Mouse (Mus musculus): ENCODE measurements around the gene Car10. TPM values are rescaled to one million over a fixed set of nuclear protein-coding genes. Genes with fewer than 3 reads are reported as not detected.
"Not testable (repeated sequence)": the region's sequence is repeated elsewhere in the genome, so short reads cannot be mapped to it uniquely, and the experiment has no call there.

Car10 gene
- polyA plus RNA-seq, 1 experiment, result not detected

GRCm38 (mm10) chr11:93364171-93364570, 266.3 kb downstream of the Car10 start:
- H3K4me3 ChIP-seq (ENCODE audit: insufficient read depth, low read length), result no peak overlapping the region
- H3K4me1 ChIP-seq (ENCODE audit: control insufficient read depth, insufficient read depth, low read length), result no peaks in the 10 kb centered on the region
- no peak for TF ChIP-seq CTCF (IDR thresholded peaks at IDR 0.05; ENCODE audit: low read depth, low read length)
- TF ChIP-seq POLR2A (IDR thresholded peaks at IDR 0.05; ENCODE audit: borderline replicate concordance, low read depth, low read length), result no peak
- no peak overlapping the region for H3K27ac ChIP-seq (ENCODE audit: insufficient read depth, low read depth, low read length)

DNA sequence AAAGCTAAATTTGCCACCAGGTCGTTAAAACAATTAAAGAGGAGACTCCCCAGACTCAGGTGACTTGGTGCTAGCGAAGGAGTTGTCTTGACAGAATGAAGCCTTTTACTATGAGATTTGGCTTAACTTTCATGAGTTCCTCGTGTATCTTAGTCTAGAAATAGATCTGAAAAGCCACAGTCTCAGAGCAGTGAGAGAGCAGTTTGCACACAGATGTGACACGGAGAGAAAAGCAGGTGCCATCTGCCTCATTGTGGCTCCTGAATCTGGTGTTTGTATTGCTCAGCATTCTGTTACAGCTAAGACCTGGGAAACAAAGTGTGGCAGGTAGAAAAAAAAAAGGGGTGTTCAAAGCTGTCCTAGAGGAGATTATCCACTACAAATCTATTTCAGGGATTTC, 269.4 kb downstream of the Car10 start:
- Histone ChIP-seq H3K4me3 (ENCODE audit: insufficient read depth, low read length) (no peak overlapping the region), H3K27ac (ENCODE audit: insufficient read depth, low read depth, low read length) (no peak overlapping the region), H3K4me1 (ENCODE audit: control insufficient read depth, insufficient read depth, low read length) (no peaks in the 10 kb centered on the region)
- TF ChIP-seq POLR2A (IDR thresholded peaks at IDR 0.05; ENCODE audit: borderline replicate concordance, low read depth, low read length) (no peak), CTCF (IDR thresholded peaks at IDR 0.05; ENCODE audit: low read depth, low read length) (no peak)

GRCm38 (mm10) chr11:93367740-93368139, 269.9 kb downstream of the Car10 start:
- H3K4me1 ChIP-seq (ENCODE audit: control insufficient read depth, insufficient read depth, low read length), result no peaks in the 10 kb centered on the region
- H3K4me3 ChIP-seq (ENCODE audit: insufficient read depth, low read length), result no peak overlapping the region
- TF ChIP-seq POLR2A (IDR thresholded peaks at IDR 0.05; ENCODE audit: borderline replicate concordance, low read depth, low read length) (no peak), CTCF (IDR thresholded peaks at IDR 0.05; ENCODE audit: low read depth, low read length) (no peak)

GRCm38 (mm10) chr11:93373697-93374354, 276.0 kb downstream of the Car10 start:
- TF ChIP-seq CTCF (IDR thresholded peaks at IDR 0.05; ENCODE audit: low read depth, low read length), result no peak
- TF ChIP-seq POLR2A (IDR thresholded peaks at IDR 0.05; ENCODE audit: borderline replicate concordance, low read depth, low read length), result no peak
- Histone ChIP-seq H3K27ac (ENCODE audit: insufficient read depth, low read depth, low read length) (no peak overlapping the region), H3K4me3 (ENCODE audit: insufficient read depth, low read length) (no peak overlapping the region), H3K4me1 (ENCODE audit: control insufficient read depth, insufficient read depth, low read length) (no peaks in the 10 kb centered on the region)

More at GRCm38 (mm10) chr11:93367740-93368139, 269.9 kb downstream of the Car10 start:
- H3K27ac ChIP-seq (ENCODE audit: insufficient read depth, low read depth, low read length), result no peak overlapping the region

DNA sequence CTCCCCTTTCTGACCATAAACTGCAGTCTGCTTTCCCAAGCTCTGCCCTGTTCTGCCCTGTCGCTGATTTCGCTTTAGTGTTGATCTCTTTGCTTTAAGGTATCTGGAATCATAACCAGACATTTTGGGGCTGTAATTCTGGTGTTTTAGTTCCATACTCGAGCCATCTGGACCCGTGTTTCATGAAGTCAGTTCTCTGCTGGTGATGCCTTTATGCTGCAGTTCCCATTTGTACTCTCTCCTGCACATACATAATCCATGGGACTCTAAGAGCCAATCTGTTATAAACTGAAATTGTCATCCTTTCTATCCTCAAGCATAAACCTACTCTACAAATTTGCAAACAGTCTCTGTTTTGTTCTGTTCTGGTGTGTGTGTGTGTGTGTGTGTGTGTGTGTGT, 293.3 kb downstream of the Car10 start:
- no peak overlapping the region for H3K27ac ChIP-seq (ENCODE audit: insufficient read depth, low read depth, low read length)
- H3K4me1 ChIP-seq (ENCODE audit: control insufficient read depth, insufficient read depth, low read length), result no peaks in the 10 kb centered on the region
- TF ChIP-seq POLR2A (IDR thresholded peaks at IDR 0.05; ENCODE audit: borderline replicate concordance, low read depth, low read length) (no peak), CTCF (IDR thresholded peaks at IDR 0.05; ENCODE audit: low read depth, low read length) (no peak)
- no peak overlapping the region for H3K4me3 ChIP-seq (ENCODE audit: insufficient read depth, low read length)

- not testable (repeated sequence) for H3K27ac ChIP-seq (ENCODE audit: insufficient read depth, low read depth, low read length); H3K4me1 ChIP-seq (ENCODE audit: control insufficient read depth, insufficient read depth, low read length); H3K4me3 ChIP-seq (ENCODE audit: insufficient read depth, low read length)
These were observed 295.5 kb downstream of the Car10 start for GRCm38 (mm10) chr11:93393371-93393770.

- no peak for TF ChIP-seq POLR2A (IDR thresholded peaks at IDR 0.05; ENCODE audit: borderline replicate concordance, low read depth, low read length)
- TF ChIP-seq CTCF (IDR thresholded peaks at IDR 0.05; ENCODE audit: low read depth, low read length), result no peak
- H3K27ac ChIP-seq (ENCODE audit: insufficient read depth, low read depth, low read length), result no peak overlapping the region
- no peaks in the 10 kb centered on the region for H3K4me1 ChIP-seq (ENCODE audit: control insufficient read depth, insufficient read depth, low read length)
- H3K4me3 ChIP-seq (ENCODE audit: insufficient read depth, low read length), result no peak overlapping the region
These were observed 298.5 kb downstream of the Car10 start for GRCm38 (mm10) chr11:93396356-93396755.

GRCm38 (mm10) chr11:93401167-93401566, 303.3 kb downstream of the Car10 start:
- H3K4me3 ChIP-seq (ENCODE audit: insufficient read depth, low read length), result not testable (repeated sequence)

DNA sequence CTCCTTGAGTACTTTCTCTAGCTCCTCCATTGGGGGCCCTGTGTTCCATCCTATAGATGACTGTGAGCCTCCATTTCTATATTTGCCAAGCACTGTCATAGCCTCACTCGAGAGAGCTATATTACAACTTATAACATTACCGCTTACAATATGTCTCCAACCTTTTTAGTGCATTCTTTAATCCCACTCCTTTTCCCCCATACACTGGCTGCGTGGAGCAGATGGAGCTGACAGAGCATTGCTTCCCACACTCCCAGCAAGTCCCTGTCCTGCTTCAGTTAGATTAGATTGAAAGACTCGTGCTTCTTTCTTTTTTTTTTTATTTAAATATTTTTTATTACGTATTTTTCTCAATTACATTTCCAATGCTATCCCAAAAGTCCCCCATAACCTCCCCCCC, 310.2 kb downstream of the Car10 start:
- Histone ChIP-seq H3K4me1 (ENCODE audit: control insufficient read depth, insufficient read depth, low read length) (no peaks in the 10 kb centered on the region), H3K4me3 (ENCODE audit: insufficient read depth, low read length) (no peak overlapping the region), H3K27ac (ENCODE audit: insufficient read depth, low read depth, low read length) (no peak overlapping the region)
- TF ChIP-seq POLR2A (IDR thresholded peaks at IDR 0.05; ENCODE audit: borderline replicate concordance, low read depth, low read length), result no peak
- no peak for TF ChIP-seq CTCF (IDR thresholded peaks at IDR 0.05; ENCODE audit: low read depth, low read length)

More at GRCm38 (mm10) chr11:93401167-93401566, 303.3 kb downstream of the Car10 start:
- H3K4me1 ChIP-seq (ENCODE audit: control insufficient read depth, insufficient read depth, low read length); H3K27ac ChIP-seq (ENCODE audit: insufficient read depth, low read depth, low read length): not testable (repeated sequence)

GRCm38 (mm10) chr11:93431482-93431881, 333.7 kb downstream of the Car10 start:
- H3K4me3 ChIP-seq (ENCODE audit: insufficient read depth, low read length), result no peak overlapping the region
- no peak overlapping the region for H3K27ac ChIP-seq (ENCODE audit: insufficient read depth, low read depth, low read length)
- no peaks in the 10 kb centered on the region for H3K4me1 ChIP-seq (ENCODE audit: control insufficient read depth, insufficient read depth, low read length)
- TF ChIP-seq POLR2A (IDR thresholded peaks at IDR 0.05; ENCODE audit: borderline replicate concordance, low read depth, low read length) (no peak), CTCF (IDR thresholded peaks at IDR 0.05; ENCODE audit: low read depth, low read length) (no peak)

Data from bone marrow macrophage, adult 2 months (primary cell).